Mouse (Mus musculus) small intestine, adult 2 months (tissue): ENCODE measurements around the gene Nod2. TPM values are rescaled to one million over a fixed set of nuclear protein-coding genes. Genes with fewer than 3 reads are reported as not detected.

Experiments
- H3K27ac ChIP-seq: fragments of 200-500 bp; 2 replicates; pipeline ENCODE4 v1.5.1; 2012; ENCODE audit warnings: low read depth, low read length, control low read depth, inconsistent platforms; ENCODE audit not compliant: insufficient read depth
- H3K27me3 ChIP-seq: fragments of 200-500 bp; 2 replicates; pipeline ENCODE4 v1.6.1; 2012; ENCODE audit warnings: mild to moderate bottlenecking, moderate library complexity, low read length, inconsistent platforms; ENCODE audit not compliant: control insufficient read depth, insufficient read depth
- H3K36me3 ChIP-seq: fragments of 200-500 bp; 2 replicates; pipeline ENCODE4 v1.6.1; 2012; ENCODE audit warnings: mild to moderate bottlenecking, low read length, control low read depth, inconsistent platforms; ENCODE audit not compliant: control insufficient read depth, insufficient read depth
- H3K4me1 ChIP-seq: fragments of 200-500 bp; 2 replicates; pipeline ENCODE4 v1.6.1; 2012; ENCODE audit warnings: low read length, inconsistent platforms, mixed read lengths; ENCODE audit not compliant: control insufficient read depth, insufficient read depth, insufficient read length
- H3K4me3 ChIP-seq: fragments of 200-500 bp; 2 replicates; pipeline ENCODE4 v1.5.1; 2012; ENCODE audit warnings: low read depth, mild to moderate bottlenecking, control low read depth, inconsistent platforms, low read length, moderate library complexity
- CTCF ChIP-seq: fragments of 200-500 bp; IDR thresholded peaks from 2 replicates; pipeline ENCODE4 v1.5.1; 2012; ENCODE audit warnings: low read depth, mild to moderate bottlenecking, control low read depth, inconsistent platforms, low read length, moderate library complexity, mixed read lengths; ENCODE audit not compliant: insufficient replicate concordance, insufficient read length; ENCODE audit errors: extremely low read depth
- POLR2A ChIP-seq: fragments of 200-500 bp; IDR thresholded peaks from 2 replicates; pipeline ENCODE4 v1.6.1; 2012; ENCODE audit warnings: low read depth, mild to moderate bottlenecking, control low read depth, inconsistent platforms, low read length, moderate library complexity
- WGBS: fragments of 180-500 bp; shearing (Covaris S2); methylation state at CpG from one replicate; pipeline ENCODE4 v1.1.7; 2018; 5-methylcytosine and 5-hydroxymethylcytosine counted together
- polyA plus RNA-seq: library from polyadenylated mRNA; depleted of rRNA; stranded (reverse); fragments of >200 nt; gene quantifications from 2 replicates; pipeline ENCODE4 v1.2.3, GENCODE M21; 2012

Gene Nod2
- polyA plus RNA-seq, 1 experiment: 2.2 TPM

GRCm38 (mm10) chr8:88623351-88623750 lies 23.8 kb upstream of the Nod2 start:
- no peak overlapping the region for H3K4me3 ChIP-seq
- H3K36me3 ChIP-seq: peaks cover 23% of the 10 kb centered on the region
- H3K27me3 ChIP-seq: no peaks in the 10 kb centered on the region
- peaks cover 6% of the 10 kb centered on the region for H3K4me1 ChIP-seq
- TF ChIP-seq POLR2A (no peak), CTCF (no peak)
- no peak overlapping the region for H3K27ac ChIP-seq
- WGBS: 81% methylated on average over 3 of the region's 3 CpGs

- H3K4me1 ChIP-seq: peaks cover 6% of the 10 kb centered on the region
- H3K27ac ChIP-seq: no peak overlapping the region
- H3K27me3 ChIP-seq: no peaks in the 10 kb centered on the region
- WGBS: 83% methylated on average over 3 of the region's 3 CpGs
- no peak overlapping the region for H3K4me3 ChIP-seq
- TF ChIP-seq CTCF (no peak), POLR2A (no peak)
- H3K36me3 ChIP-seq: peaks cover 27% of the 10 kb centered on the region
Measured at GRCm38 (mm10) chr8:88624276-88624675, 22.8 kb upstream of the Nod2 start.

DNA sequence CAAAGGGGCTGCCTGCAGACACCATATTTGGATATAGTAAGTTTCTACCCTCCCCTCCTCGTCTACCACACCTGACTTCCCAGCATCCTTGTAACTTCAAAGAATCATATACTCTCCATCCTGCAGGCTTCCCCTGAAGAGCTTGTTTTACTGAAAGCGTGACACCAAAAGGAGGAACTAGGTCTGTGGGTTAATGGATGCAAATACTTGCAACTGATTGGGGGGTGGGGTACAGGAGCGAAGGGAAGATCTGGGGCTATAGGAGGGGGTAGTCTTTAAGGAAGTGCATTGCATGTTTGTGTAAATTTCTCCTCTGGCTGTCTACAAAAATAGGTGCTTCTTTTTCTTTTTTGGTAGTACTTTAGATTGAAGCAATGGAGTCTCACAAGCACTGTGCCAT lies 20.7 kb upstream of the Nod2 start:
- TF ChIP-seq POLR2A (no peak), CTCF (no peak)
- Histone ChIP-seq H3K4me3 (no peak overlapping the region), H3K27ac (no peak overlapping the region), H3K36me3 (peaks cover 37% of the 10 kb centered on the region), H3K27me3 (no peaks in the 10 kb centered on the region), H3K4me1 (peaks cover 6% of the 10 kb centered on the region)
- 87% methylated on average over 3 of the region's 3 CpGs for WGBS

GRCm38 (mm10) chr8:88626940-88627264 lies 20.2 kb upstream of the Nod2 start:
- Histone ChIP-seq H3K36me3 (peaks cover 37% of the 10 kb centered on the region), H3K27me3 (no peaks in the 10 kb centered on the region), H3K4me3 (peak overlapping the region; percentile 60), H3K27ac (no peak overlapping the region), H3K4me1 (peaks cover 6% of the 10 kb centered on the region)
- TF ChIP-seq POLR2A (no peak), CTCF (no peak)
- WGBS: 61% methylated on average over 19 of the region's 19 CpGs

DNA sequence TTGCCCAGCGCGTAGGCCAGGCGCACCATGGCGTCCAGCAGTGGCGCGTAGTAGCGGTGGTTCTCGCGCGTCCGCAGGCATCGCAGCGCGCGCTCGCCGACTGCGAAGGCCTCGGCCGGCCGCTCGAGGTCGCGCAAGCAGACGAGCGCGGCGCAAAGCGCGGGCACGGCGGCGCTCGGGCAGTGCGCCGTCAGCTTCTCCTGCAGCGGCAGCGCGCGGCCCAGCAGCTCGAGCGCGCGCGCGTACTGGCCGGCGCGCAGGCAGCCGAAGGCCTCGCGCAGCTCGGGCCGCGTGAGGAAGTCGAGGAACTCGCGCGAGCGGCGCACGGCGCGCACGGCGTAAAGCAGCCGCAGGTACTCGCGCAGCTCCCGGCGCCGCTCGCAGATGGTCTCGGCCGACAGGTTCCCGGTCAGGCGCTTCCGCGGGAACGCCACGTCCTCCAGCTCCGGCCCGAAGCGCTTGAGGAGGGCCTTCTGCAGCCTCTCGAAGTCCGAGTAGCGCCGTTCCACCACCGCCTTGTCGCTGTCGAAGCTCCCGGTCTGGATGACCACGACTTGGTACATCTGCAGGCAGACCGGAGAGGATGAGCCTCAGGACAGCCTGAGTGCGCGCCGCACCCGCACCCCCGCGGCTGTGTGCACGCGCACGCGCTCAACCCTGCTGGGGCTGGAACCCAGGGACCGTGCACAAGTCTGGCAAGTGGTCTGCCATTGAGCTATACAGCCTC lies 19.7 kb upstream of the Nod2 start:
- Histone ChIP-seq H3K4me1 (peaks cover 6% of the 10 kb centered on the region), H3K27ac (peak overlapping the region; percentile 7; the same call in 1 of the 2 replicates), H3K36me3 (peaks cover 37% of the 10 kb centered on the region), H3K27me3 (no peaks in the 10 kb centered on the region), H3K4me3 (peak overlapping the region; percentile 60)
- 41% methylated on average over 105 of the region's 105 CpGs for WGBS
- TF ChIP-seq POLR2A: no peak
- no peak for TF ChIP-seq CTCF

DNA sequence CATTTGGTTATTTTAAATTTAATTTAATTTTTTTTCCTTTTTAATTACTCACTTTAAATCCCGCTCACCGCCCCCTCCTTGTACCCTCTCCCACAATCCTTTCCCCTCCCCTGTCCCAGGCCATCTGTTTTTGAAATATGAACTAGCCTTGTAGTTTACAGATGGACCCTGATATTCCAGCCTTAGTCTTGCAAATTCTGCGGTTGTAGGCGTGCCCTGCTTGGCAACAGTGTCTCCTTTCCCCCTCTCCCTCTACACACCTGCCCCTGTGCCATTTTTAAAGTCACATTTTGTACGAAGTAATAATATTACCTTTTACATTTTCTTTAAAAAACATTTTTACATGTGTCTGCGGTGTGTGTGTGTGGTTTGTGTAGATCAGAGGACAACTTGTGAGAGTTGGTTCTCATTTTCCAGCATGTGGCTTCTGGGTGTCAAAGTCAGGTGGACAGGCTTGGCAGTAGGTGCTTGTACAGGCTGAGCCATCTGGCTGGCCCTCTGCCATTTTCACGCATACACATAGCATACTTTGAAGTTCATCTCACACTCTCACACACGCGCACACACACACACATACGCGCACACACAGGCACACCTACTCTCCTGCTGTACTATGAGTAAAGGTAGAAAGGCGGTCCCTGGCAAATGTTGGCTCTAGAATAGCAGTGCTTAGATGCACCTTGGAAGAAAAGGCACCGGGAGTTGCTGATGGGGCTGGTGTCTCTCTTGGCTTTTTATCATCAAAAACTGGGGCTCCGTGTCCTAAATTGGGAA lies 18.9 kb upstream of the Nod2 start:
- Histone ChIP-seq H3K27ac (no peak overlapping the region), H3K4me3 (peak overlapping the region; percentile 60; the same call in 1 of the 2 replicates), H3K4me1 (peaks cover 12% of the 10 kb centered on the region), H3K27me3 (no peaks in the 10 kb centered on the region), H3K36me3 (peaks cover 37% of the 10 kb centered on the region)
- TF ChIP-seq POLR2A (no peak), CTCF (no peak)
- 80% methylated on average over 14 of the region's 14 CpGs for WGBS

DNA sequence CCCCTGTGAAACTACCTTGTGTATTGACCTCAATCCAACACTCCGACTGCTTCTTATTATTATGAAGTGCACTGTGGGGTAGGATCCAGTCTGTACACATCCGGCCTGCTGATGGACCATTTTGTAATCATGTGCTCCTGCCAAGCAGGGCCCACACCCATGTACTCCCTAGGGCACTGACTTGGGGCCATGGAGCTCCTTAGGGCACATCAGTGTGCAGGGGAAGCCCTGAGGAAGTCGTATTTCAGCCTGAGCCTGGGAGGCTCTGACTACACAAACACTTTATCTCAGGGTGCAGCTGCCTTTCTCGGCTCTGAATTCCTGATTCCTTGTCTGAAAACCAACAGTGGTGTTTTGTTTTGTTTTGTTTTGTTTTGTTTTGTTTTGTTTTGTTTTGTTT lies 16.9 kb upstream of the Nod2 start:
- peaks cover 36% of the 10 kb centered on the region for H3K36me3 ChIP-seq
- H3K27ac ChIP-seq: no peak overlapping the region
- H3K27me3 ChIP-seq: no peaks in the 10 kb centered on the region
- 71% methylated on average over 4 of the region's 4 CpGs for WGBS
- H3K4me3 ChIP-seq: no peak overlapping the region
- peaks cover 15% of the 10 kb centered on the region for H3K4me1 ChIP-seq
- no peak for TF ChIP-seq CTCF
- TF ChIP-seq POLR2A: no peak
